Mouse (Mus musculus) lung, embryonic 16.5 days (tissue): ENCODE measurements around the gene Mast1. TPM values are rescaled to one million over a fixed set of nuclear protein-coding genes. Genes with fewer than 3 reads are reported as not detected.
"Not testable (repeated sequence)": the region's sequence is repeated elsewhere in the genome, so short reads cannot be mapped to it uniquely, and the experiment has no call there.

Experiments used
- ATAC-seq: fragments of 200-750 bp; cut with Nextera tagmentation; 2 replicates; pipeline ENCODE4 v1.8.0; 2017; ENCODE audit warnings: low read depth, mild to moderate bottlenecking, moderate library complexity
- H3K27ac ChIP-seq: fragments of 300-500 bp; sonication (generic); 2 replicates; pipeline ENCODE4 v1.5.1; 2014; ENCODE audit warnings: mild to moderate bottlenecking, control low read depth, low read length
- H3K27me3 ChIP-seq: fragments of 300-500 bp; sonication (generic); 2 replicates; pipeline ENCODE4 v1.6.1; 2014; ENCODE audit warnings: low read depth, low read length, mixed read lengths; ENCODE audit not compliant: control insufficient read depth, insufficient read depth
- H3K36me3 ChIP-seq: fragments of 300-500 bp; sonication (generic); 2 replicates; pipeline ENCODE4 v1.6.1; 2014; ENCODE audit warnings: low read length; ENCODE audit not compliant: control insufficient read depth, insufficient read depth
- H3K4me1 ChIP-seq: fragments of 300-500 bp; sonication (generic); replicated peaks from 2 replicates; pipeline ENCODE4 v1.6.1; 2014; ENCODE audit warnings: low read length, mixed read lengths; ENCODE audit not compliant: control insufficient read depth, insufficient read depth
- H3K4me2 ChIP-seq: fragments of 300-500 bp; sonication (generic); 2 replicates; pipeline ENCODE4 v1.6.1; 2014; ENCODE audit warnings: low read depth, low read length, control low read depth
- H3K4me3 ChIP-seq: fragments of 300-500 bp; sonication (generic); 2 replicates; pipeline ENCODE4 v1.5.1; 2014; ENCODE audit warnings: mild to moderate bottlenecking, low read length, control low read depth
- H3K9ac ChIP-seq: fragments of 300-500 bp; sonication (generic); 2 replicates; pipeline ENCODE4 v1.6.1; 2014; ENCODE audit warnings: low read length, control low read depth
- H3K9me3 ChIP-seq: fragments of 300-500 bp; sonication (generic); 2 replicates; pipeline ENCODE4 v1.6.1; 2016; ENCODE audit warnings: low read length; ENCODE audit not compliant: control insufficient read depth
- WGBS: fragments of 180-500 bp; shearing (Covaris S2); extraction: QIAGEN DNeasy Blood & Tissue Kit; methylation state at CpG from one replicate; pipeline ENCODE4 v1.1.7; 2014; 5-methylcytosine and 5-hydroxymethylcytosine counted together
- polyA plus RNA-seq: library from polyadenylated mRNA; unstranded; fragments of >200 nt; fragmentation: Nextera tagmentation; extraction: Ambion mirVana; gene quantifications from 2 replicates; pipeline ENCODE4 v1.2.1, GENCODE M21; 2015

The Mast1 gene
- polyA plus RNA-seq, 1 experiment from 2014 or later = 0.64 TPM

DNA sequence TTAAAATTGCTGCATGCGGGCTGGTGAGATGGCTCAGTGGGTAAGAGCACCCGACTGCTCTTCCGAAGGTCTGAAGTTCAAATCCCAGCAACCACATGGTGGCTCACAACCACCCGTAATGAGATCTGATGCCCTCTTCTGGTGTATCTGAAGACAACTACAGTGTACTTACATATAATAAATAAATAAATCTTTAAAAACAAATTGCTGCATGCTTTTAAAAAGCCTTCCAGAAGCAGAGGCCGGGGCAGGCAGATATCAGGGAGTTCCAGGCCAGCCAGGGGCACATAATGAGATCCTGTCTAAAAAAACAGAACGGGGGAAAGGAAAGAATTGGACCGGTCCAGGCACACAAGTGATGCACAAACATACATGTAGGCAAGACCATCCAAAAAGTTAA, 29.2 kb downstream of the Mast1 start:
- peak overlapping the region; percentile 93 for H3K4me2 ChIP-seq
- not testable (repeated sequence) for H3K9me3 ChIP-seq, H3K27ac ChIP-seq, H3K36me3 ChIP-seq, ATAC-seq
- 29% methylated on average over 6 of the region's 7 CpGs for WGBS
- peaks cover 16% of the 10 kb centered on the region for H3K4me1 ChIP-seq
- H3K27me3 ChIP-seq = peaks cover 17% of the 10 kb centered on the region
- peak overlapping the region; percentile 84; the same call in 1 of the 2 replicates for H3K9ac ChIP-seq
- peak overlapping the region; percentile 72 for H3K4me3 ChIP-seq

DNA sequence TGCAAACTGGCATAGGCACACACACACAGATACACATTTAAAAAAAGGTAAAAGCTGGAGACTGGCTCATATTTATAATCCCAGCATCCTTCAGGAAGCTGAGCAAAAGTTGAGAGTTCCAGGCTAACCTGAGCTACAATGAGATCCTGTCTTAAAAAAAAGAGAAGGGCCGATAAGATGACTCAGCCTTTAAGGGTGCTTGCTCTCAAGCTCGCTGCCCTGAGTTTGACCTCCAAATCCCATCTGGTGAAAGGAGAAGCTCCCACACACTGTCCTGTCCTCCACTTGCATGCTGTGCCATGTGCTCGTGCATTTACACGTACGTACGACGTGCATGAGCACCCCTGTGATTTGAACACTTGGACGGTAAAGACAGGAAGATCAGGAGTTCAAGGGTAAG, 29.7 kb downstream of the Mast1 start:
- no peaks in the 10 kb centered on the region for H3K36me3 ChIP-seq
- H3K4me2 ChIP-seq = no peak overlapping the region
- H3K4me3 ChIP-seq = no peak overlapping the region
- peaks cover 12% of the 10 kb centered on the region for H3K4me1 ChIP-seq
- H3K27me3 ChIP-seq = peaks cover 12% of the 10 kb centered on the region
- H3K9ac ChIP-seq = no peak overlapping the region
- H3K27ac ChIP-seq = no peak overlapping the region
- WGBS = 59% methylated on average over 8 of the region's 8 CpGs
- no peak for ATAC-seq
- H3K9me3 ChIP-seq = no peaks in the 10 kb centered on the region

DNA sequence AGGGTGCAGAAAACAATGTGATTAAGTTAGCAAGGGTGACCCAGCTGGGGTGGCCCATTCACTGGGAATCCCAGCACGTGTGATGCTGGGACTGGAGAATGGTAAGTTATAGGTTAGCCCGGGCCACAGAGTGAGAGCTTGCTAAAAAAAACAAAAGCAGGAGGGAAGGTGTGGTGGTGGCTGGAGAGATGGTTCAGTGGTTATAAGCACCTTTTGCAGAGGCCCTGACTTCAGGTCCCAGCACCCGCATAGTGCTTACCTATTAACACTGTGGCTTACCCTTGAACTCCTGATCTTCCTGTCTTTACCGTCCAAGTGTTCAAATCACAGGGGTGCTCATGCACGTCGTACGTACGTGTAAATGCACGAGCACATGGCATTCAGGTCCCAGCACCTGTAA, 30.1 kb downstream of the Mast1 start:
- 89% methylated on average over 9 of the region's 9 CpGs for WGBS
- no peak overlapping the region for H3K4me3 ChIP-seq
- H3K4me1 ChIP-seq = peaks cover 11% of the 10 kb centered on the region
- ATAC-seq = no peak
- no peak overlapping the region for H3K27ac ChIP-seq
- H3K27me3 ChIP-seq = peaks cover 9% of the 10 kb centered on the region
- H3K36me3 ChIP-seq = no peaks in the 10 kb centered on the region
- H3K9me3 ChIP-seq = no peaks in the 10 kb centered on the region
- no peak overlapping the region for H3K9ac ChIP-seq
- H3K4me2 ChIP-seq = no peak overlapping the region

DNA sequence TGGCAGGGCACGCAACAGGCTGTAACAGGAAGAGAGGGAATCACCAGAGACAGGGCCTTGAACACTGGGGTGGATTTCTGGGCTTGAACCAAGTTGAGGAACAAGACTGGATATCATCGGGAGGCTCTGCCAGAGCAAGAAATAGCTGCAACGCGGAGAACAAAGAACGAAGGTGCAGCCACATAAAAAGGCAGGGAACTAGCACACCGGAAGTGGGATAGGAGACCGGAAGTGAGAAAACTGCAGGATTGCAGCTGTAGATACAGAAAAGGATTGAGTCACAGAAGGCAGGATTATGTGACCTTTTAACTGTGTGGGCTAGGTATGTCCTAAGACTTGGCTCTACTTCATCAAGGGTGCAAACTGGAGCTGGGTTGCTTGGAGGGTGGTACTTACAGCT, 32.8 kb downstream of the Mast1 start:
- H3K4me1 ChIP-seq = peaks cover 10% of the 10 kb centered on the region
- peaks cover 4% of the 10 kb centered on the region; the same call in 1 of the 2 replicates for H3K27me3 ChIP-seq
- H3K4me3 ChIP-seq = no peak overlapping the region
- WGBS = 82% methylated on average over 7 of the region's 7 CpGs
- H3K27ac ChIP-seq = no peak overlapping the region
- no peak for ATAC-seq
- no peak overlapping the region for H3K9ac ChIP-seq
- H3K36me3 ChIP-seq = no peaks in the 10 kb centered on the region
- no peaks in the 10 kb centered on the region for H3K9me3 ChIP-seq
- no peak overlapping the region for H3K4me2 ChIP-seq

DNA sequence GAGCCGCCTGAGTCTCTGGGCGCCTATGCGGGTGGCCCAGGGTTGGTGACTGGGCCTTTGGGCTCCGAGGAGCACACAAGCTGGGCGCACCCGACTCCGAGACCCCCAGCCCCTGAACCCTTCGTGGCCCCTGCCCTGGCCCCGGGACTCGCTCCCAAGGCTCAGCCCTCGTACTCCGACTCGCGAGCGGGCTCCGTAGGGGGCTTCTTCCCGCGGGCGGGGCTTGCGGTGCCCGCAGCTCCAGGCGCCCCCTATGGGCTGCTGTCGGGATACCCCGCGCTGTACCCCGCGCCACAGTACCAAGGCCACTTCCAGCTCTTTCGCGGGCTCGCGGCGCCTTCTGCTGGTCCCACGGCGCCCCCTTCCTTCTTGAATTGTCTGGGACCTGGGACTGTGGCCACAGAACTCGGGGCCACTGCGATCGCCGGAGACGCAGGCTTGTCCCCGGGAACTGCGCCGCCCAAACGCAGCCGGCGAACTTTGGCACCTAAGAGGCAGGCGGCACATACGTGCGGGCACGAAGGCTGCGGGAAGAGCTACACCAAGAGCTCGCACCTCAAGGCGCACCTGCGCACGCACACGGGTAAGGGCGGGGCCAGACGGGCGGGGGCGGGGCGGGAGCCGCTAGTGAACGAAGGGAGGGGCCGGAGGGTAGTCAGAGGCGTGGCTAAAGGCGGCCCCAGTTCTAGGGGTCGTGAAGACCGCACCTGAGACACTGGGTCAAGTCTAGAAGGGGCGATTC, 34.1 kb downstream of the Mast1 start:
- H3K36me3 ChIP-seq = no peaks in the 10 kb centered on the region
- peaks cover 4% of the 10 kb centered on the region; the same call in 1 of the 2 replicates for H3K27me3 ChIP-seq
- H3K9ac ChIP-seq = peak overlapping the region; percentile 92
- no peaks in the 10 kb centered on the region for H3K9me3 ChIP-seq
- peak overlapping the region; percentile 99 for H3K4me2 ChIP-seq
- peak overlapping the region; percentile 65 for H3K27ac ChIP-seq
- H3K4me3 ChIP-seq = peak overlapping the region; percentile 75
- H3K4me1 ChIP-seq = peaks cover 8% of the 10 kb centered on the region
- WGBS = under 1% methylated on average over 68 of the region's 68 CpGs
- ATAC-seq = peak; percentile 92

DNA sequence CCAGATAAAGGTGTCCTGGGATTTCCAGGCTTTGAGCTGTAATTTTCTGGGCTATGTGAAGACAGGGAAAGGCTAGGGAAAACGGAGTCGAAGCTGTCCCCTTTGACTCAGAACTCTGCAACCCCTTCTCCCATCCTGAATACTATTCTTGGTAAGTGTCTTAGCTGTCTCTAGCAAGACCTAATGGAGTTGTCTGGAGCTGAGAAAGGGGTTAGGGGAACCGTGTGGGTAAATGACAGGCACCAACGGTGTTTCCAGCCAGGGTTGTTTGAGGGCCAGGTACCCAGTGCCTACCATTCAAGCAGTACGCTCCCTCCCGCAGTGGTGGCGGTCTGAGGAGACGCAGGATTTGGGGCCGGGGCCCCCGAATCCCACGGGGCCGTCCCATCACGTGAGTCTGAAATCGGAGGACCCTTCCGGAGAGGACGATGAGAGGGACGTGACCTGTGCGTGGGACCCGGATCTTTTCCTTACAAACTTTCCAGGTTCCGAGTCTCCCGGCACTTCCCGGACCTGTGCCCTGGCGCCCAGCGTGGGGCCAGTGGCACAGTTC, 34.7 kb downstream of the Mast1 start:
- ATAC-seq = peak; percentile 12
- Histone ChIP-seq H3K4me1 (peaks cover 8% of the 10 kb centered on the region), H3K36me3 (no peaks in the 10 kb centered on the region), H3K4me2 (peak overlapping the region; percentile 99), H3K27me3 (peaks cover 4% of the 10 kb centered on the region; the same call in 1 of the 2 replicates), H3K27ac (peak overlapping the region; percentile 65), H3K9me3 (no peaks in the 10 kb centered on the region), H3K9ac (peak overlapping the region; percentile 92), H3K4me3 (peak overlapping the region; percentile 75)
- 4% methylated on average over 24 of the region's 24 CpGs for WGBS

DNA sequence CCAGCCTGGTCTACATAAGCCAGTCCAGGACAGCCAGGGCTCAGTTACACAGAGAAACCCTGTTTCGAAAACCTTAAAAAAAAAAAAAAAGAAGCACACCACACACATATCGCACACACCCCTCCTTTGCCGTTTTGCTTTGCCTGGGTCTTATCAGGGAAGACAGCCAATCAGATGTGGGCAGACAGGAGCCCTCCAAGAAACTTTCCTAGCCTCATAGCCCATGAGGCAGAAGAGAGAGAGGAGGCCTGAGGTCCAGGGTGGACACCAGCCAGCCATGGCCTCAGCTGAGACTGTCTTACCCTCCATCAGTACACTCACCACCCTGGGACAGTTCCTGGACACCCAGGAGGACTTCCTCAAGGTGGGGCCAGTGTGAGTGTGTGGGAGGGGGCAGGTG, 35.4 kb downstream of the Mast1 start, which contains the start of gene Klf1:
Gene Klf1, plus strand, starts transcription at position 177 of the 400 bp plus-strand sequence.
- Histone ChIP-seq H3K4me2 (peak within 1 kb of the TSS; percentile 99), H3K27me3 (peaks cover 4% of the 10 kb centered on the region; the same call in 1 of the 2 replicates), H3K36me3 (no peaks in the 10 kb centered on the region), H3K9me3 (no peaks in the 10 kb centered on the region), H3K9ac (peak within 1 kb of the TSS; percentile 92), H3K27ac (peak within 1 kb of the TSS; percentile 65), H3K4me3 (peak within 1 kb of the TSS; percentile 75), H3K4me1 (peaks cover 8% of the 10 kb centered on the region)
- no peak for ATAC-seq
- 66% methylated on average over 3 of the region's 3 CpGs for WGBS

DNA sequence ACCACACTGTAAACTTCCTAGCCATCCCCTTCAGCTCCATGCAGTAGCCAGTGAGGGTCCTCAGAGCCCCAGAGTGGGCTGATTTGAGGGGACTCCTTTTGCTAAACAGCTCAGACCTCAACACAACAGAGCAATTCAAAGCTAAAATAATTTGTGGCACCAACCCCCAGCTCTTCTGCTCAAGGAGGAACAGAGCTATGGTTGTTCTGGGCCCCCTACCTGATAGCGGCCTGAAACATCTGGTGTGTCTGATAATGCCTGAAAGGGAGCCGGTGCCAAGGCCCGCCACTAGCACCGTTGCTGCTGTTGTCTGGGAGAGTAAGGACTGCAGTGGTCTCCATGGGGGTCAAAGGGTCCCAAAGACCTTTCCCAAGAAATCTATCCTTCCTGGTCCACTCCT, 36.1 kb downstream of the Mast1 start:
- 50% methylated on average over 4 of the region's 4 CpGs for WGBS
- no peak overlapping the region for H3K9ac ChIP-seq

DNA sequence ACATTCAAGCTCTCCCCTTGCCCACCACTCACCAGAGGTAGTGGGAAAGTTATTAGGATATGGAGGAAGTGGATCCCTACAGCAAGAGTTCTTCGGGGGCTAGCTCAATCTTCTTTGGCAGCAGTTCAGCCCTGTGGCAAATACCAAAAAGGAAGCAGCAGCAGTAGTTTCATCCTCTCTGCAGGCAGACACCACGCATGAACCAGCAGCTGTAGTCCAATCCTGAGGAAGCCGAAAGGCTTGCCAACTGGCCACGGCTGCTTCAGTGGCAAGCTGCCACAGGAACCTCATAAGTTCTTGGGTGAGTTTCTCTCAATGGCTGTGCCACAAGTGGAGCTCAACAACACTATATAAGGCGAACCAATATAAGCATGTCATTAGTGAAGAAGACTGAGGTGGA, 41.2 kb downstream of the Mast1 start:
- H3K4me1 ChIP-seq = peaks cover 8% of the 10 kb centered on the region
- H3K27me3 ChIP-seq = no peaks in the 10 kb centered on the region; the same call in 1 of the 2 replicates
- 79% methylated on average over 5 of the region's 5 CpGs for WGBS
- ATAC-seq = no peak
- no peaks in the 10 kb centered on the region for H3K36me3 ChIP-seq
- H3K27ac ChIP-seq = no peak overlapping the region
- no peaks in the 10 kb centered on the region for H3K9me3 ChIP-seq
- no peak overlapping the region for H3K9ac ChIP-seq
- H3K4me2 ChIP-seq = no peak overlapping the region
- H3K4me3 ChIP-seq = no peak overlapping the region

More for the DNA sequence above, 36.1 kb downstream of the Mast1 start:
- Histone ChIP-seq H3K27ac (no peak overlapping the region), H3K4me1 (peaks cover 8% of the 10 kb centered on the region), H3K36me3 (no peaks in the 10 kb centered on the region), H3K4me2 (no peak overlapping the region), H3K9me3 (no peaks in the 10 kb centered on the region), H3K4me3 (no peak overlapping the region), H3K27me3 (peaks cover 4% of the 10 kb centered on the region; the same call in 1 of the 2 replicates)
- no peak for ATAC-seq
